Mouse (Mus musculus) midbrain, embryonic 13.5 days (tissue): Measurements from ENCODE around the gene Yif1b. TPM values are rescaled to one million over a fixed set of nuclear protein-coding genes. Genes with fewer than 3 reads are reported as not detected.
"Not testable (repeated sequence)": the region's sequence is repeated elsewhere in the genome, so short reads cannot be mapped to it uniquely, and the experiment has no call there.

Experiments used
- ATAC-seq: fragments of 200-750 bp; cut with Nextera tagmentation; 2 replicates; pipeline ENCODE4 v1.8.0; 2017; ENCODE audit warnings: mild to moderate bottlenecking, moderate TSS enrichment, moderate library complexity
- H3K27ac ChIP-seq: fragments of 300-500 bp; sonication (generic); 2 replicates; pipeline ENCODE4 v1.5.1; 2015; ENCODE audit warnings: inconsistent platforms, mild to moderate bottlenecking, moderate library complexity
- H3K27me3 ChIP-seq: fragments of 300-500 bp; sonication (generic); 2 replicates; pipeline ENCODE4 v1.6.1; 2015; ENCODE audit warnings: mild to moderate bottlenecking, inconsistent platforms
- H3K36me3 ChIP-seq: fragments of 300-500 bp; sonication (generic); 2 replicates; pipeline ENCODE4 v1.6.1; 2015; ENCODE audit warnings: mild to moderate bottlenecking, inconsistent platforms
- H3K4me1 ChIP-seq: fragments of 300-500 bp; sonication (generic); replicated peaks from 2 replicates; pipeline ENCODE4 v1.6.1; 2015; ENCODE audit warnings: inconsistent platforms
- H3K4me2 ChIP-seq: fragments of 300-500 bp; sonication (generic); replicated peaks from 2 replicates; pipeline ENCODE4 v1.6.1; 2015; ENCODE audit warnings: moderate library complexity, mild to moderate bottlenecking, inconsistent platforms
- H3K4me3 ChIP-seq: fragments of 300-500 bp; sonication (generic); replicated peaks from 2 replicates; pipeline ENCODE4 v1.5.1; 2015; ENCODE audit warnings: mild to moderate bottlenecking, inconsistent platforms
- H3K9ac ChIP-seq: fragments of 300-500 bp; sonication (generic); replicated peaks from 2 replicates; pipeline ENCODE4 v1.6.1; 2015; ENCODE audit warnings: mild to moderate bottlenecking, inconsistent platforms
- H3K9me3 ChIP-seq: fragments of 300-500 bp; sonication (generic); 2 replicates; pipeline ENCODE4 v1.6.1; 2016; ENCODE audit warnings: mild to moderate bottlenecking, inconsistent platforms
- whole genome bisulfite sequencing: fragments of 180-500 bp; shearing (Covaris S2); methylation state at CpG from one replicate; pipeline ENCODE4 v1.1.7; 2015; 5-methylcytosine and 5-hydroxymethylcytosine counted together
- polyA plus RNA-seq: library from polyadenylated mRNA; unstranded; fragments of >200 nt; fragmentation: Nextera tagmentation; extraction: Ambion mirVana; gene quantifications from 2 replicates; pipeline ENCODE4 v1.2.1, GENCODE M21; 2015

Yif1b gene
- polyA plus RNA-seq, 1 experiment from 2014 or later, result 80.8 TPM

- H3K27me3 ChIP-seq, result peaks cover 7% of the 10 kb centered on the region
- H3K27ac ChIP-seq, result no peak overlapping the region
- peaks cover 10% of the 10 kb centered on the region for H3K4me1 ChIP-seq
- H3K9me3 ChIP-seq, result 0 out of 2 replicates have a peak, but pooled peaks cover 3% of the 10 kb centered on the region
- H3K9ac ChIP-seq, result 0 out of 2 replicates have a peak overlapping the region, but pooled peaks have one; percentile 30
- H3K36me3 ChIP-seq, result no peaks in the 10 kb centered on the region
- peak overlapping the region; percentile 35 for H3K4me2 ChIP-seq
- H3K4me3 ChIP-seq, result 0 out of 2 replicates have a peak overlapping the region, but pooled peaks have one; percentile 8
- 11% methylated on average over 16 of the region's 16 CpGs for WGBS
- ATAC-seq, result peak; percentile 66
Observed at GRCm38 (mm10) chr7:29224756-29225394, 13.3 kb upstream of the Yif1b start.

DNA sequence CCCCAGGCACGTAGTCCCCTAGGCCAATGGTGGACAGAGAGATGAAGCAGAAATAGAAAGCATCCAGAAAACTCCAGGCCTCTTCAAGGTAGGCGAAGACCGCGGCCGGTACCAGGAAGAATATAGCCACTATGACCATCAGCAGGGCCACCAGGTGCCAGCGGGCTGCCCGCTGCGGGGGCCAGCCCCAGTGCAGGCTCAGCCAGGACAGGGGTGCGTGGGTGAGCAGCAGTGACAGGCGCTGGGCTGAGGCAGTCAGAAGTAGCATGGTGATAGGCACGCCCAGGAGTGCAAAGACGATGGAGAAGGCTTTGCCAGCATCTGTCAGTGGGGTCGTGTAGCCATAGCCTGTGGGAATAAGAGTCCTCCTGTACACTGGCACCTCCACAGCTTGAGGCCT lies 12.6 kb upstream of the Yif1b start:
- Histone ChIP-seq H3K4me1 (peaks cover 10% of the 10 kb centered on the region), H3K4me2 (peak overlapping the region; percentile 35), H3K9me3 (no peaks in the 10 kb centered on the region), H3K4me3 (no peak overlapping the region), H3K36me3 (no peaks in the 10 kb centered on the region), H3K9ac (0 out of 2 replicates have a peak overlapping the region, but pooled peaks have one; percentile 30), H3K27me3 (peaks cover 13% of the 10 kb centered on the region), H3K27ac (no peak overlapping the region)
- 76% methylated on average over 13 of the region's 13 CpGs for WGBS
- peak; percentile 45 for ATAC-seq

GRCm38 (mm10) chr7:29228202-29228601 lies 9.9 kb upstream of the Yif1b start:
- H3K9ac ChIP-seq, result no peak overlapping the region
- no peak overlapping the region for H3K27ac ChIP-seq
- no peaks in the 10 kb centered on the region for H3K9me3 ChIP-seq
- WGBS, result 73% methylated on average over 4 of the region's 4 CpGs
- ATAC-seq, result no peak
- no peak overlapping the region for H3K4me3 ChIP-seq
- no peaks in the 10 kb centered on the region for H3K36me3 ChIP-seq
- H3K4me2 ChIP-seq, result no peak overlapping the region
- H3K27me3 ChIP-seq, result peaks cover 40% of the 10 kb centered on the region
- H3K4me1 ChIP-seq, result peaks cover 16% of the 10 kb centered on the region

DNA sequence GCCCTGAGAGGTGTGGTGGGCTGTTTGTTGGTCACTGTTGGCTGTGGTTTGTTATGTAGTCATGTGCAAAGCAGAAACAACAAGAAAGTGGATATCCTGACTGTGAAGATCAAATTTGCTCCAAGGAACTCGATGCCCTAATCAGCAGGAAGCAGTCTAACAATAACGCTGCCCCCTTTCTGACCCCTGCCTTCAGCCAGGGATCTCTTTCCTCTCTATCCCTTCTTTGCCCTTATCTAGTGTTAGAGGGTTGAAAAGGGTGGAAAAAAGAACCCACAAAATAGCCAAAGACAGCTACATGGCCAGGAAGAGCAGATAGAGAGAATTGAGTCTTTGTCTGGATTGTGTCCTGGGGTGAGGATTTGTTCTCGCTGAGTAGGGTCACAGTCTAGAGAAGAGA lies 7.6 kb upstream of the Yif1b start:
- no peak for ATAC-seq
- Histone ChIP-seq H3K27me3 (peaks cover 47% of the 10 kb centered on the region), H3K27ac (no peak overlapping the region), H3K4me2 (no peak overlapping the region), H3K9me3 (no peaks in the 10 kb centered on the region), H3K4me3 (no peak overlapping the region), H3K9ac (no peak overlapping the region), H3K4me1 (peaks cover 7% of the 10 kb centered on the region), H3K36me3 (no peaks in the 10 kb centered on the region)
- 23% methylated on average over 3 of the region's 3 CpGs for WGBS

- Histone ChIP-seq H3K4me3 (no peak overlapping the region), H3K36me3 (no peaks in the 10 kb centered on the region), H3K27ac (no peak overlapping the region), H3K27me3 (peaks cover 47% of the 10 kb centered on the region), H3K9me3 (no peaks in the 10 kb centered on the region), H3K9ac (no peak overlapping the region), H3K4me2 (no peak overlapping the region), H3K4me1 (peaks cover 6% of the 10 kb centered on the region)
- WGBS, result 54% methylated on average over 3 of the region's 3 CpGs
- no peak for ATAC-seq
Observed at GRCm38 (mm10) chr7:29231517-29231916, 6.6 kb upstream of the Yif1b start.

- peak; percentile 53; the same call in 1 of the 2 replicates for ATAC-seq
- Histone ChIP-seq H3K4me2 (peak within 1 kb of the TSS; percentile 77), H3K9me3 (no peaks in the 10 kb centered on the region), H3K4me1 (peaks cover 6% of the 10 kb centered on the region), H3K9ac (peak within 1 kb of the TSS; percentile 67), H3K27me3 (peaks cover 47% of the 10 kb centered on the region), H3K36me3 (no peaks in the 10 kb centered on the region), H3K27ac (no peak within 1 kb of the TSS), H3K4me3 (peak within 1 kb of the TSS; percentile 46)
- 2% methylated on average over 59 of the region's 62 CpGs for WGBS
Observed at GRCm38 (mm10) chr7:29232247-29233013, 5.7 kb upstream of the Yif1b start, which contains the start of gene Kcnk6. Gene Kcnk6, minus strand, starts transcription at chr7:29232515.

DNA sequence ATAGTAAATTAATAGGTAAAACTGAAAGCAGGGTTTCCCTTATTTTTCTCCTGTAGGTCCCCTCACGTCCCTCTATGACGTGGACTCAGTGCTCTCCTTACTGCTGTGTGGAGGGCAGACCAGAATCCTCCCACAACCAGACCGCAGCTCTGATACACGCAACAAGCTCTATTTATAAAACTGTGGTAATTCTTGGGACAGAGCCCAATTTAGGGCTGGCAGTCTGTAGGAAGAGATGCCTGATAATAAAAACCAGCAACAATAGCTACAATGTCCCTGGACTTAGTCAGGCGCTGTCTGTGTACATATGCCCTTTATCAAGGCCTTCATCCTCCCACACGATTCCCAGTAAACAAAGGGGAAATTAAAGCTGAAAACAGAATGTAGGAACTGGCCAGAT lies 4.4 kb upstream of the Yif1b start:
- Histone ChIP-seq H3K4me1 (peaks cover 9% of the 10 kb centered on the region), H3K27me3 (peaks cover 47% of the 10 kb centered on the region), H3K4me3 (no peak overlapping the region), H3K9me3 (no peaks in the 10 kb centered on the region), H3K4me2 (no peak overlapping the region), H3K9ac (no peak overlapping the region), H3K27ac (no peak overlapping the region), H3K36me3 (no peaks in the 10 kb centered on the region)
- ATAC-seq, result no peak
- WGBS, result 83% methylated on average over 6 of the region's 6 CpGs

GRCm38 (mm10) chr7:29234661-29235060 lies 3.5 kb upstream of the Yif1b start:
- Histone ChIP-seq H3K9me3 (no peaks in the 10 kb centered on the region), H3K4me3 (no peak overlapping the region), H3K36me3 (no peaks in the 10 kb centered on the region), H3K27me3 (peaks cover 42% of the 10 kb centered on the region), H3K27ac (no peak overlapping the region), H3K4me1 (peaks cover 18% of the 10 kb centered on the region), H3K9ac (no peak overlapping the region), H3K4me2 (no peak overlapping the region)
- no peak for ATAC-seq
- WGBS, result 79% methylated on average over 5 of the region's 5 CpGs

DNA sequence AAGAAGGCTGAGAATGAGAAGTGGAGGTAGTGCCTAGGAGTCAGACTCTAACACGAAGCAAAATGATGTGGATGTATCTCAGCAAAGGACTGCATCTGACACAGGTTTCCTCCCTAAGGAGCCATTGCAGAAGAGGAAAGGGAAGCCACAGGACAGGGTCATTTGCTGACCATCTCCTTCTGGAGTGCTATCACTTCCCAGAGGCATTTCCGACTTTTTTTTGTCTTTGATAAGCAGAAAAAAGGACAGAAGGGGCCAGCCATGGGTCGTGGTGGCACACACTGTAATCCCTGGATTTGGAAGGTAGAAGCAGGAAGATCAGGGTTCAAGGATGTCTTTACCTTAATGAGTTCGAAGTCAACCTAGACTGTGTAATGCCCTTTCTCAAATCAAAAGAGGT lies 1.5 kb upstream of the Yif1b start:
- no peaks in the 10 kb centered on the region for H3K9me3 ChIP-seq
- no peak overlapping the region for H3K27ac ChIP-seq
- no peak overlapping the region for H3K4me2 ChIP-seq
- no peak overlapping the region for H3K4me3 ChIP-seq
- H3K27me3 ChIP-seq, result peaks cover 23% of the 10 kb centered on the region
- H3K4me1 ChIP-seq, result peaks cover 19% of the 10 kb centered on the region
- ATAC-seq, result no peak
- no peaks in the 10 kb centered on the region for H3K36me3 ChIP-seq
- WGBS, result 87% methylated on average over 4 of the region's 4 CpGs
- H3K9ac ChIP-seq, result no peak overlapping the region

GRCm38 (mm10) chr7:29237596-29237995 lies 533 bp upstream of the Yif1b start:
- WGBS, result 32% methylated on average over 6 of the region's 6 CpGs
- H3K9ac ChIP-seq, result peak overlapping the region; percentile 59

GRCm38 (mm10) chr7:29244732-29245416 lies 6.7 kb downstream of the Yif1b start:
- H3K9ac ChIP-seq, result no peak overlapping the region
- no peaks in the 10 kb centered on the region for H3K9me3 ChIP-seq
- no peak overlapping the region for H3K27ac ChIP-seq
- H3K4me2 ChIP-seq, result no peak overlapping the region
- H3K4me1 ChIP-seq, result peaks cover 10% of the 10 kb centered on the region
- H3K4me3 ChIP-seq, result no peak overlapping the region
- ATAC-seq, result no peak
- H3K36me3 ChIP-seq, result peaks cover 24% of the 10 kb centered on the region
- peaks cover 26% of the 10 kb centered on the region for H3K27me3 ChIP-seq
- WGBS, result 87% methylated on average over 7 of the region's 7 CpGs

More at GRCm38 (mm10) chr7:29237596-29237995, 533 bp upstream of the Yif1b start:
- H3K4me2 ChIP-seq, result peak overlapping the region; percentile 84
- peaks cover 13% of the 10 kb centered on the region for H3K27me3 ChIP-seq
- H3K36me3 ChIP-seq, H3K9me3 ChIP-seq: not testable (repeated sequence)
- peak; percentile 37 for ATAC-seq
- peak overlapping the region; percentile 71 for H3K4me3 ChIP-seq
- peaks cover 13% of the 10 kb centered on the region for H3K4me1 ChIP-seq
- peak overlapping the region; percentile 89 for H3K27ac ChIP-seq

DNA sequence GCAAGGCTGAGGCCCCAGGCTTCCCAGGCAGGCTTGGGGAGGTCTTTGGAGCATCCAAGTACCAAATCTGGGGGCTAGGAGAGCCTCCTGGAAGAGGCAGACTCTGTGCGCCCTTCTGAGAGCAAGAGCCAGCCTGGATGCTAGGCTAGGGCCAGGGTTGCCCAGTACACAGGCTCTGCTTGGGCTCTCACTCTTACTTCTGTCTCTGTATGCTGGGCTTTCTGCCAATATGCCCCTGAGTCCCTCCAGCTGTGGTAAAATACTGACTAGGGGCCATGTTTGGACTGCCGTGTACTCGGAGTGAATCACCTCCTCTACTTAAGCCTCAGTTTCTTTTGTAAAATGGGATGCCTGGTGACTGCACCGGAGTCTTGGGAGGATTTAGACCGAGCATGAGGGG lies 7.9 kb downstream of the Yif1b start:
- WGBS, result 85% methylated on average over 5 of the region's 5 CpGs
- H3K4me3 ChIP-seq, result no peak overlapping the region

More for the DNA sequence above, 7.9 kb downstream of the Yif1b start:
- no peak overlapping the region for H3K27ac ChIP-seq
- H3K27me3 ChIP-seq, result peaks cover 26% of the 10 kb centered on the region
- no peak for ATAC-seq
- H3K9ac ChIP-seq, result no peak overlapping the region
- H3K4me1 ChIP-seq, result peaks cover 10% of the 10 kb centered on the region
- peaks cover 24% of the 10 kb centered on the region for H3K36me3 ChIP-seq
- no peak overlapping the region for H3K4me2 ChIP-seq
- H3K9me3 ChIP-seq, result no peaks in the 10 kb centered on the region
